8 mouse cellular contexts compared by ENCODE assay signal in the genomic region with DNA sequence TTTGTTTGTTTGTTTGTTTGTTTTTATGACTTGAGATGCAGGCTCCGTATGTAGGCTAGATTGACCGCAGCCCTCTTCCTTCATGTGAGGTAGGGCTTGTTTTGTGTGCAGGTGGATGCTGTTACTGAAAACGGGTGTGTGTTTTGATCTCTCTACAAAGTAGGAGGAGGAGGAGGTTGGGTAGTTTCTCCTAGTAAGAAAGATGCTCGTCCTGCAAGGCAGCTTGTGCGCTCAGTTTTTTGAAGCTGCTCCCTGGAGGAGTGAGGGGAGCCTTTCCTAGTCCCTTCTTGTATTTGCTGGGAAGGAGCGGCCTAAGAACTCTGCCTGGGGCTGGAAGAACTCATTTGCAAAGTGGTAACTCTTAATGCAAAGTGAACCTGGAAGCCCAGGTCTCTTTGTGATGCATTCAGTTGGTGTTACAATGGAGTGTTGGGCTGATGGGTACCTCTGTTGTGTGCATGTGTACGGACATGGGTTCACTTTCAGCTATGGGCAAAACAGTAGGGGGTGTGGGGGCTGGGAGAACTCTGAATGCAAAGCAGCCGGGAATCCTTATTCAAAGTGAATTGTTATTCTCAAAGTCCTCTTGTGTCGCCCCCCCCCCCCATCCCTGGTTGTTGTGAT. TPM values are rescaled to one million over a fixed set of nuclear protein-coding genes. Genes with fewer than 3 reads are reported as not detected.
DNase-seq lines count a peak whose midpoint lies in the region; ATAC-seq and TF ChIP-seq lines count a peak whose summit lies in the region.

No protein-coding gene starts in this region.

- no peaks in the 10 kb centered on the region for H3K4me1 ChIP-seq in kidney, embryonic 14.5 days (ENCODE audit: control insufficient read depth, insufficient read depth, low read length)
- H3K4me1 ChIP-seq in bone marrow, adult 2 months (ENCODE audit: control insufficient read depth, insufficient read depth, low read length) = no peaks in the 10 kb centered on the region
- H3K4me1 ChIP-seq in hindbrain, embryonic 14.5 days (replicated peaks; ENCODE audit: control insufficient read depth, insufficient read depth, low read length) = peaks cover 6% of the 10 kb centered on the region; the same call in 1 of the 2 replicates
- H3K4me1 ChIP-seq in midbrain, embryonic 14.5 days (ENCODE audit: control insufficient read depth, insufficient read depth, low read length) = 0 out of 2 replicates have a peak, but pooled peaks cover 6% of the 10 kb centered on the region

- H3K36me3 ChIP-seq in kidney, embryonic 14.5 days (ENCODE audit: control insufficient read depth, insufficient read depth, low read length) = peaks cover 6% of the 10 kb centered on the region; the same call in 1 of the 2 replicates
- peaks cover 29% of the 10 kb centered on the region; the same call in 1 of the 2 replicates for H3K36me3 ChIP-seq in hindbrain, embryonic 14.5 days (replicated peaks; ENCODE audit: control insufficient read depth, insufficient read depth)
- peaks cover 16% of the 10 kb centered on the region; the same call in 1 of the 2 replicates for H3K36me3 ChIP-seq in midbrain, embryonic 14.5 days (ENCODE audit: control insufficient read depth, insufficient read depth, low read length)

- no peak overlapping the region for H3K27ac ChIP-seq in kidney, embryonic 14.5 days (ENCODE audit: low read depth, low read length)
- H3K27ac ChIP-seq in bone marrow, adult 2 months (ENCODE audit: control insufficient read depth, insufficient read depth, low read depth, low read length, poor library complexity) = no peak overlapping the region; the same call in 1 of the 2 replicates
- no peak overlapping the region for H3K27ac ChIP-seq in hindbrain, embryonic 14.5 days
- no peak overlapping the region for H3K27ac ChIP-seq in midbrain, embryonic 14.5 days (replicated peaks; ENCODE audit: low read depth, low read length)

- H3K4me2 ChIP-seq in kidney, embryonic 14.5 days (replicated peaks; ENCODE audit: low read depth, low read length) = peak overlapping the region; percentile 55
- peak overlapping the region; percentile 67 for H3K4me2 ChIP-seq in hindbrain, embryonic 14.5 days (replicated peaks)
- H3K4me2 ChIP-seq in midbrain, embryonic 14.5 days (ENCODE audit: low read length) = peak overlapping the region; percentile 63

- ATAC-seq in kidney, embryonic 14.5 days (ENCODE audit: low FRiP score, low TSS enrichment) = no peak
- ATAC-seq in hindbrain, embryonic 14.5 days (ENCODE audit: low FRiP score) = no peak
- no peak for ATAC-seq in midbrain, embryonic 14.5 days (ENCODE audit: low FRiP score, low TSS enrichment)
- no peak for ATAC-seq in frontal cortex, adult (ENCODE audit: low TSS enrichment)

- peak overlapping the region; percentile 60 for H3K4me3 ChIP-seq in kidney, embryonic 14.5 days (ENCODE audit: low read length)
- peak overlapping the region; percentile 18 for H3K4me3 ChIP-seq in bone marrow, adult 2 months (replicated peaks; ENCODE audit: control insufficient read depth, low read depth, low read length)
- H3K4me3 ChIP-seq in hindbrain, embryonic 14.5 days (replicated peaks; ENCODE audit: low read length) = peak overlapping the region; percentile 60
- peak overlapping the region; percentile 55 for H3K4me3 ChIP-seq in midbrain, embryonic 14.5 days (replicated peaks; ENCODE audit: low read depth, low read length)

- DNase-seq in kidney, postnatal 4 days = no peak
- DNase-seq in hindbrain, embryonic 14.5 days (ENCODE audit: low spot score) = no peak
- DNase-seq in midbrain, embryonic 14.5 days = no peak
- DNase-seq in right cerebral cortex, postnatal 4 days = no peak
- no peak for DNase-seq in cerebellum, adult 8-10 months

- no peak for TF ChIP-seq CTCF in bone marrow, adult 2 months (IDR thresholded peaks at IDR 0.05; ENCODE audit: control insufficient read depth, insufficient read depth, low read length)

- 28% methylated on average over 9 of the region's 9 CpGs for WGBS in kidney, embryonic 14.5 days
- 61% methylated on average over 9 of the region's 9 CpGs for WGBS in bone marrow, adult 2 months
- WGBS in hindbrain, embryonic 14.5 days = 18% methylated on average over 9 of the region's 9 CpGs
- 18% methylated on average over 9 of the region's 9 CpGs for WGBS in midbrain, embryonic 14.5 days

- TF ChIP-seq POLR2A in bone marrow, adult 2 months (IDR thresholded peaks at IDR 0.05; ENCODE audit: borderline replicate concordance, control insufficient read depth, low read depth, low read length) = no peak

- peak overlapping the region; percentile 68; the same call in 1 of the 2 replicates for H3K9ac ChIP-seq in kidney, embryonic 14.5 days (ENCODE audit: low read depth, low read length)
- 0 out of 2 replicates have a peak overlapping the region, but pooled peaks have one; percentile 65 for H3K9ac ChIP-seq in hindbrain, embryonic 14.5 days
- no peak overlapping the region for H3K9ac ChIP-seq in midbrain, embryonic 14.5 days (replicated peaks; ENCODE audit: low read length)

- H3K27me3 ChIP-seq in kidney, embryonic 14.5 days (ENCODE audit: control insufficient read depth, insufficient read depth, low read length) = no peaks in the 10 kb centered on the region
- no peaks in the 10 kb centered on the region for H3K27me3 ChIP-seq in hindbrain, embryonic 14.5 days (ENCODE audit: control insufficient read depth, insufficient read depth, low read length)
- H3K27me3 ChIP-seq in midbrain, embryonic 14.5 days (ENCODE audit: control insufficient read depth, insufficient read depth, low read length) = no peaks in the 10 kb centered on the region

- no peaks in the 10 kb centered on the region for H3K9me3 ChIP-seq in kidney, embryonic 14.5 days (ENCODE audit: control insufficient read depth, low read length)
- no peaks in the 10 kb centered on the region for H3K9me3 ChIP-seq in hindbrain, embryonic 14.5 days (ENCODE audit: control insufficient read depth, low read length)
- H3K9me3 ChIP-seq in midbrain, embryonic 14.5 days (ENCODE audit: control insufficient read depth, low read length) = no peaks in the 10 kb centered on the region

RNA-seq across cellular contexts. Expression of gene Tfe3, which starts 2.4 kb away (rescaled TPM):
- 19.7 and 25.6 TPM in 2 replicates for polyA plus RNA-seq in kidney, embryonic 14.5 days (2014; fragmentation: Nextera tagmentation; extraction: Ambion mirVana)
- 15.5 and 22.3 TPM in 2 replicates for polyA plus RNA-seq in bone marrow, adult 2 months (2011; ENCODE audit: insufficient read depth, insufficient read length, low replicate concordance, missing spikeins)
- polyA plus RNA-seq in hindbrain, embryonic 14.5 days (2014; fragmentation: Nextera tagmentation; extraction: Ambion mirVana) = 18.6 and 20.9 TPM in 2 replicates
- 21.7 and 21.8 TPM in 2 replicates for polyA plus RNA-seq in midbrain, embryonic 14.5 days (2014; fragmentation: Nextera tagmentation; extraction: Ambion mirVana)

RNA-seq across cellular contexts. Expression of gene Ccdc120, which starts 14.1 kb away (rescaled TPM):
- 15.6 and 21.5 TPM in 2 replicates for polyA plus RNA-seq in kidney, embryonic 14.5 days (2014; fragmentation: Nextera tagmentation; extraction: Ambion mirVana)
- polyA plus RNA-seq in bone marrow, adult 2 months (2011; ENCODE audit: insufficient read depth, insufficient read length, low replicate concordance, missing spikeins) = 0.36 and 1.4 TPM in 2 replicates
- 61.4 and 65.0 TPM in 2 replicates for polyA plus RNA-seq in hindbrain, embryonic 14.5 days (2014; fragmentation: Nextera tagmentation; extraction: Ambion mirVana)
- polyA plus RNA-seq in midbrain, embryonic 14.5 days (2014; fragmentation: Nextera tagmentation; extraction: Ambion mirVana) = 72.2 and 73.0 TPM in 2 replicates

RNA-seq across cellular contexts. Expression of gene Gripap1, which starts 24.8 kb away (rescaled TPM):
- 34.5 and 35.8 TPM in 2 replicates for polyA plus RNA-seq in kidney, embryonic 14.5 days (2014; fragmentation: Nextera tagmentation; extraction: Ambion mirVana)
- polyA plus RNA-seq in bone marrow, adult 2 months (2011; ENCODE audit: insufficient read depth, insufficient read length, low replicate concordance, missing spikeins) = 95.0 and 184 TPM in 2 replicates
- polyA plus RNA-seq in hindbrain, embryonic 14.5 days (2014; fragmentation: Nextera tagmentation; extraction: Ambion mirVana) = 50.5 and 56.8 TPM in 2 replicates
- polyA plus RNA-seq in midbrain, embryonic 14.5 days (2014; fragmentation: Nextera tagmentation; extraction: Ambion mirVana) = 56.0 and 56.6 TPM in 2 replicates

RNA-seq across cellular contexts. Expression of gene Praf2, which starts 36.5 kb away (rescaled TPM):
- polyA plus RNA-seq in kidney, embryonic 14.5 days (2014; fragmentation: Nextera tagmentation; extraction: Ambion mirVana) = 74.5 and 80.1 TPM in 2 replicates
- 3.9 and 9.5 TPM in 2 replicates for polyA plus RNA-seq in bone marrow, adult 2 months (2011; ENCODE audit: insufficient read depth, insufficient read length, low replicate concordance, missing spikeins)
- polyA plus RNA-seq in hindbrain, embryonic 14.5 days (2014; fragmentation: Nextera tagmentation; extraction: Ambion mirVana) = 129 and 139 TPM in 2 replicates
- 126 and 144 TPM in 2 replicates for polyA plus RNA-seq in midbrain, embryonic 14.5 days (2014; fragmentation: Nextera tagmentation; extraction: Ambion mirVana)

RNA-seq across cellular contexts. Expression of gene Gm45208, which starts 42.7 kb away (rescaled TPM):
- 0.23 TPM in 1 of 2 replicates, not detected in the other for polyA plus RNA-seq in kidney, embryonic 14.5 days (2014; fragmentation: Nextera tagmentation; extraction: Ambion mirVana)
- not detected in 2 replicates for polyA plus RNA-seq in bone marrow, adult 2 months (2011; ENCODE audit: insufficient read depth, insufficient read length, low replicate concordance, missing spikeins)
- 0.53 TPM in 1 of 2 replicates, not detected in the other for polyA plus RNA-seq in hindbrain, embryonic 14.5 days (2014; fragmentation: Nextera tagmentation; extraction: Ambion mirVana)
- not detected in 2 replicates for polyA plus RNA-seq in midbrain, embryonic 14.5 days (2014; fragmentation: Nextera tagmentation; extraction: Ambion mirVana)
